Mouse (Mus musculus) cerebellum, postnatal 14 days (tissue): ENCODE measurements at regions not wholly inside any gene's neighbourhood (a gene's known extent, or its start where the extent isn't known, plus 50 kb on each side); places are given as distances from the start of the nearest gene placed in this dataset.
A peak's percentile ranks its signal among the peaks of the same experiment; 100 is the strongest.
"Not testable (repeated sequence)": the region's sequence is repeated elsewhere in the genome, so short reads cannot be mapped to it uniquely, and the experiment has no call there.

ENCODE experiments used
- DNase-seq, 2 experiments: peaks; one replicate each; pipeline ENCODE4 v3.0.0; 2021; ENCODE audit warnings: mixed read lengths in 2 of 2

DNA sequence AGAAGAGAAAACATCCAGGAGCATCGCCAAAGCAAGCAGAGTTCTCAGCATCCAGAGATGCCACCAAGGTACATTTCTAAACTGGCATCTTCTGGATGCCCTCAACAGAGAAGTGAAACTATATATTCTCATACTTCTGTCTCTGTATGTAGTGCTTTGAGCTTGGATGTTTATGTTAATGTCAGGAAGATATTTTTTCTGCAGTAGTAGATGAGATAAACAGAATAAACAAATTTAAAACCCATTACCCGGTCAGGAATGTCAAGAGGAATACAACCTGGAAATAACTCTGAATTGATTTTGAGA lies 847.5 kb downstream of the Ets1 start:
- no peak for DNase-seq

DNA sequence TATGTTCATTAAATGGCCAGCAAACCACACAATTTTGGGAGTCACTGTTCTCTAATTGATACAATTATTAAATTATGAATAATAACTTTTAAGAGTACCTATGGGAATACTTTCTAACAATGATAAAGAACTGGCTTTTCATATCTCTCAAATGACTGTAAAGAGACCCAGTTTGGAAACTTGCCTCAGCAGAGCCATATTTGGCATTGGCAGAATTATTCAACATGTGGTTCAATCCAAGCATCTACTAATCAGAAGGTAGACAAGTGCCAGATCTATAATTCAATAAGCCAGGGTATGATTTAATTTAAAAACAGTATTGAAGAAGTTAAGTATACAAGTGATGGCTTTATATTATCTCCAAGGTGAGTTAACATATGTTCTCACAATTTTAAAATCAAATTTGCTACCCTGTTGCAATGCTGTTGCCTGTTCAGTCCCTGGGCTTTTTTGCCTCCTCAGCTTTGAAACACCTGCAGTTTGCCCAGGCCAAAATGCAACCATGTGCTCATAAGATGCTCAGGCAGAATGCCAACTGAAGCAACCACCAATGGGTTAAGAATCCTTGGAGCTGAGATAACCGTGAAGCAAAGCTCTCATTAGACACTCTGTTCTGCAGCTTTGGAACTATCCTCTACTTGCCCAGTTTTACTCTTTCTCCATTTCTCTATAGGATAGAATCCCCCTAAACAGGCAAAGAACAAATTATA lies 897.2 kb downstream of the Ets1 start:
- DNase-seq = peak; percentile 25 to 41

DNA sequence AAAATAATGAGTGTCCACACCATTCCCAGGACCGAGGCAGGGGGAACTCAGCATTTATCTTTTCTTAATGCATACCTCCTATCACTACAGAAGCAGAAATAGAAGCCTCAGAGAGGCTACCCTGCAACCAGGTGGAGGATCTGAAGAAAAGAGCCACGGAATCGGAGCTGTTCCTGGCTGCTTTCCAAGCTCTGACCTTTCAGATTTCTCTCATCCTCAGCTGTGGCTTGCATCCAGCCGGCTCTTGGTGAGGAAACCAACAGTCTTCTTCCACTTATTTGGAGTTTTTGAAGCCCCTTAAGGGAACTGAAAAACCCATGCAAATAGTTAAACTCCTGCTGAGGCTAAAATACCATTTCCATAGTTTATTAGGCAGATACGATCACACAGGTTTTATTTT lies 907.3 kb downstream of the Ets1 start:
- peak; percentile 81 to 85 for DNase-seq

DNA sequence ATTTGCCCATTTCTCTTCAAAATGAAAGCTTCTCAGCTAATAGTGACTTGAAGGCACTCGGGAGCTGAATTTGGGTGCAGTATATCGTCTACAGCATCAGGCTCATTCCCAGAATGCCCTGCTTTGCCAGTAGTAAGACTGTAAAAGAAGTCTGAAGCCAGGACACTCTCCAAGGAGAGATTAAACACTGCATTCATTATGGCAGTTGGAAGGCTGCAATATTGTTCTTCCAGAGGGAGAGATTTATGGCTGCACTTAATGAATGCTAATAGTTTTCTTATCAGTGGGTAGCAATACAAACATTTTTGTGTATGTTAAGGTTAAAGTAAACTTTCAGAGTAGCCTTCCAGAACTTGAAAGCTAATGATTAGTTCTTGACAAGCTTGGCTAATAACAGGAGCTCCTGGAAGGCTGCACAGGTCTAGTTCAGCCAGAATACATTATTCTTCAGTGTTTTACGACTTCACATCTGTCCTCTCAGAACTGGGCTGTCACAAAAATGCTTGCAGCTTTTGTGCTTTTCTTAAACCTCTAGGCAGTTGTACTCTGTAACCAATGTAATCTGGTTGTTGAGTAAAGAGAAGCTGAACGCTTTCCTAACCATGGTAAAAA lies 910.2 kb downstream of the Ets1 start:
- DNase-seq = no peak

DNA sequence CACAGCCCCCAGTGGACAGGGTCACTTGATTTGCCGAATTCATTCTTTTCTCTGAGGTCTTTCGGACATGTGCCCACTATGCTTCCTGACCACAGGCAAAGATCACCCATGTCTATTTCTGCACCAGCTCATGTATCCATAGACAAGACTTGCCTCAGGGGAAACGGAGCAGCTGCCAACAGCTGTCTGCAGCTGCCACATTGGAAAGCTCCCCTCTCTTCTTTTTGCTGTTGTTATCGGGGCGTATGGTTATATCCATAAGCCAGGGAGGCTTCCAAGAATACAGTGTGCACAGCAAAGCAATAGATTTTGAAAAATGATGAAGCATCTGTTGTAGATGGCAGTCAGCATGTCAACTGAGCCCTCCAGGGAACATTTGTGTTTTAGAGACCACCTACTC lies 913.4 kb downstream of the Ets1 start:
- no peak for DNase-seq

DNA sequence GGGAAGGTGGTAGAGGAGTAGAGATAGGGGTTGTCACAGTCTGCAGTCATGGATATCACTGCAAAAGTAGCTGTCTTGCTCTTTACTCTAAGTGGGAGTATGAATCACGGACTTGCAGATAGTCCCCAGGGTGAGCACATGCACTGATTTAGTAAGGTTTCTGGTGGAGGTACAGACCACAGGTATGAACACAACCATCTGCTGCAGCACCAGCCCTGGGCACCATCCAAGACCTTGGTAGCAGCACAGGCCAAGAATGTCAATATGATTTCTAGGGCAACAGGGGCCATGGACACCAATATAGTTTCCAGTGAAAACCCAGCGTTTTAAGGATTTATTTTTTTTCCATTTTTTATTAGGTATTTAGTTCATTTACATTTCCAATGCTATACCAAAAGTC lies 913.7 kb upstream of the Kirrel3 start:
- peak; percentile 77 to 83 for DNase-seq

DNA sequence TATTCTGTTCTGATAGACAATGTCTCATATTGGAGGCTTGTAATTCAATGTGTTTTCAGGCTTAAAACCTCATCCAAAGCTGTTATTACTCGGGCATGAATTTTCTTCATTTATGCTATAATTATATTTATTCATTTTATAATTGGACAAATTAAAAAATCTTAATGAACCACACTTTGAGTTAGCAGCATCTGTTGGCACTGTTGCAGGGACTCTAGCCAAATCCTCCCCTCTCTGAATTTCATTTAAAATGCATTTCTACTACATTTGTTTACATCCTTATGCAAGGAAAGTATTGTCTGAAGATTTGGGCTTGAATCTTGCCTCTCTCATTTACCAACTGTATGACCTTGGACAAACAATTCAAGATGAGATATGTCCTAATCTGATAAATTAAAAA lies 874.2 kb upstream of the Kirrel3 start:
- no peak for DNase-seq

DNA sequence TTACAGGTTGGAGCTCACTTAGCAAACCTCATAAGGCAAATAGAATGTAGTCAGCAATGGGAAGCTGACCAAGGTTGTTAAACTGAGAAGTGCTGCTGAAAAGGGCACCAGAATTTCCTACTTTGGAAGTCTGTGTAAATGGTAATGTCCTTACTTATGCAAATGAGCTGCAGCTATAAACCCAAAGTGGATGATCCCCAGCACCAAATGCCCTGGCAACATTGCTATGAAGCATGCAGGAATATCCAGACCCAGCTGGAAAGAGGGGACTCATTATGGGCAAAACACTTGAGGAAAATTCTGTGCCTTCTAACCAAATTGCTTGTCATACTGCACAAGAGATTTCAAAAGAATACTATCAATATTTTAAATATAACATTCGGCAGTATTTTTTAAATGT lies 861.3 kb upstream of the Kirrel3 start:
- DNase-seq = no peak

DNA sequence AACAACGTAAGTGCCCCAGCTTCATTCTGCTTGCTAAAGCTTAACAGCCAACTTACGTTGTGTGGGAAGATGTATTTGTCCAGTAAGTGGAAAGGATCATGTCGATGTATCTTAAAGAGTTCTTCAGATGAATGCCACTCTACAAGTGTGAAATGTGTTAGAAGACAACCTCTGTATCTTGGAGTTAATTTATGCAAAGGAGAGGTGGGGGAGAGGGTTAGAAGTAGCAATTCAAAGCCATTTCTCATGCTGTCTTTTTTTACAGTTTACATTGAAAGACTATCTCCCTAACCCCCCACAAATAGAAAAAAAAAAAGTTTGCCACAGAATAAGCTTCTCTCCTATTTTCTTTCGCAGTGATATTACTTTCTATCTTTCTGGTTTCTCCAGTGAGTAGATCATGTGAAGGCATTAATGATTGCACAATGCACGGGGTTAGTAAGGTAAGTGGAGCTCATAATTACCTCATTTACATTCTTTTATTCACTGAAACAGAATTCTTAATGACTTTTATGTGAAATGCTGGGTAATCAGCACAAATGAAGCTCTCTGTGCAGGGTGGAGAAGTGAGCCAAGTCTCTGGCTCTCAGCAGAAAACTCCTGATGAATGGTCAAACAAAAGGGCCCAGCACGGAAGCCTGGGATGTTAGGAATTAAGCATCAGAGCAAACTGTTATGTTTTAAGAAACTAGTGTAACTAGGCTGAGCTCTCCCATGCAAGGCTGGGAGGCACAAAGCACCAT lies 855.8 kb upstream of the Kirrel3 start:
- no peak for DNase-seq

DNA sequence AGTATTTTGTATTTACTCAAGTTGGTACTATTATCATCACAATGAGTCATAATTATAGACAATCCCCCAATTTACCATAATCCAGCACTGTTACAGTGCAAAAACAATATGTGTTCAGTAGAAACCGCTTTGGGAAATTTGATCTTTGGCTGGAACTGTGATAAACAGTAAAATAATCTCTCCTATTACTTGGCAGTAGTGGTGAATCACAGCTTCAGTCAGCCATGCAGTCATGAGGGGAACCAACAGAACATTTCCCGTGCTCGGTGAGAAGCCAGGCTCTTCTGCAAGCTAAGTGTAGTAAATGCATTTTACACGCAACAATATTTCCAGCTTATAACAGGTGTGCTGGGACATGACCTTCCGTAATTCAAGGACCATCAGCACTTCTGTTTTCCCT lies 822.7 kb upstream of the Kirrel3 start:
- DNase-seq = no peak

DNA sequence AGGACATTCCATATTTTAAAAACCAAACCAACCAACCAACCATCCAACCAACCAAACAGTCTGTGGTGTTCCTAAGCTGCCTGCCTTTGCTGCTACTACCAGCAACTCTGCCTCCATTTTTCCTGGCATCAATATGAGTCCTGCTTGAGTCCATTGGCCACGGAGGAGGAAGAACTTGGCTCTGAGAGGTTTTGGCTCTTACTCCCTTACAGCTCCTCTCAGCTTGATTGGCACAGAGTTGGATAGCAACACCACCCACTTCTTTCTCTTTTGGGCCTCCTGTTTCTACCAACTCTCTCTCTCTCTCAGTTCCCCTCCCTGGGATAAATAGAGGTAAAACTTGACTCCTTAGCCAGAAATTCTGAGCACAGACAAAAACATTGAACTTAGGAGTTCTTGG lies 804.6 kb upstream of the Kirrel3 start:
- DNase-seq = peak; percentile 77 to 88

DNA sequence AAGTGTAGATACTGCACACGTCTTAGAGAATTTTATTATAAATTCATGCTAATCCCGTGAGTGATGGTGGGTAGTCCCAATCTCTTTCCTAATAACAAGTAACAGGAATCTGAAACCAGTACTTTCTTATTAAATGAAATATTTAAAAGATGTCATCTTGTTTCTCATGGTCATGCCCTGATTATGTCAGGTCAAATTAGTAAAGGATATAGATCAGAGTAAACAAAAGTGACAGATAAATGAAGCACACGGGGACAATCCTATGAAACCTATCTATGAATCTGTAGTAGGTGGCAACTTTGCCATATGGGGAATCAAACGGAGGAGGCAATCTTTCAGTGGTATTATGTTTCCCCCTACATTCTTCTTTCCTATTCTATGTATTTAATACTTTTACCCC lies 794.0 kb upstream of the Kirrel3 start:
- no peak for DNase-seq

DNA sequence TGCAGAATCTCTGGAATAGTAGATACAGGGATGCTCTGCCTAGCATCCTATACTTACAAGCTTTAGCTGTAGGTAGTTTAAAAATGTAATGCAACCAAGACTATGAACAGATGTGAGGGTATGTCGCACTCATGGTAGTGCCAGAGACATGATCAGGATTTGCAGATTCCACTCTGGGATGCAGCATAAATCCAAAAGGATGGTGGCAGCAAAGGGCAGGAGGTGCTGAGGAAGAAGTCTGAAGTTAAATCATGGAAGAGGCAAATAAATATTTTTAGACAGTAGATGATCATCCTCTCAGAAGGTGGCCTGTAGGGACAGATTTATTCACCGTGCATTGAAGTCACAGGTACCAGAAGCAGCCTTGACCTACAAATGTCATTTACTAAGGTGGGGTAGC lies 768.1 kb upstream of the Kirrel3 start:
- peak; percentile 14 to 20 for DNase-seq

DNA sequence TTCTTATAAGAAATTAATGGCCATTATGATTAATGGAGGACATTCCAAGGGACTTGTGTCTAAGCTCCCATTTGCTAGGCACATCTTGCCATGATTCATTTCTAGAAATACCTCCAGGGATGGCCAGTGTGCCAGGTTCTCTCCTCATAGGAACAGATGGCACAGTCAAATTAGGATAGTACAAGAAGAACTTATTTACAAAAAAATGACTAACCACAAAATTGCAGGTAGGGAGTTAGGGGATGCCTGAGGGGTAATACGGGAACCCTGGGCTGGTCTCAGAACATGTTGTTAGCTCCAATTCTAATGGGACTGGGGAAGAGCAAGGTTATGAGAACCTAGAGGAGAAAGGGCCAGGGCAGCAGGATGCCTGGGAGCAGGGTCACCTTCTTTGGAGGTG lies 760.9 kb upstream of the Kirrel3 start:
- DNase-seq = peak; percentile 12 to 61

DNA sequence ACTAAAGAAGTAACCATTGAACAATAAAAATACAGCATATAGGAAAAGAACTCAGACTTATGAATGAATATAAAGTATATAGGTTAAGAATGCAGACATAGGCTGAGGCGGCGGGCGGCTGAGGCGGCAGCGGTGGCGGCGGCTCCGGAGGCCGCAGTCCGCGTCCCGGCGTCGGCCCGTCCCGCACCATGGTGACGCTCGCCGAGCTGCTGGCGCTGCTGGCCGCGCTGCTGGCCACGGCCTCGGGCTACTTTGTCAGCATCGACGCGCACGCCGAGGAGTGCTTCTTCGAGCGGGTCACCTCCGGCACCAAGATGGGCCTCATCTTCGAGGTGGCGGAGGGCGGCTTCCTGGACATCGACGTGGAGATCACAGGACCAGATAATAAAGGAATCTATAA lies 757.6 kb upstream of the Kirrel3 start:
- not testable (repeated sequence) for DNase-seq

DNA sequence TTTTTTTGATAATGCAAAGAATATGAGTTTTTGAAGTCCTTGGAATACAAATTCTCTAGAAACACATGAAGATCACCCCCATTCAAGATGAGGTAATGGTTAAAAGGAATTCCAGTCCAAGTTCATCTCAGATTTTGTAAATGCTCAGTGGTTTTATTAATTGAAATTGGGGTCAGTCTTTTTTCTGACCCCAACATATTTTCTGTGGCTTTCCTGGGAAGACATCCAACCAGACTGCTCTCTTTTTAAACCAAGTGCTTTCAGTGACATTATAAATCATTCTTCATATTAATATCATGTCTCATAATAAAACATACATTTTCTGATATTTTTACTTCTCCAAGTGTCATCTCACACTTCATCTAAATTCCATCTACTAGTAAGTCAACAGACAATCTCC lies 725.0 kb upstream of the Kirrel3 start:
- DNase-seq = no peak

DNA sequence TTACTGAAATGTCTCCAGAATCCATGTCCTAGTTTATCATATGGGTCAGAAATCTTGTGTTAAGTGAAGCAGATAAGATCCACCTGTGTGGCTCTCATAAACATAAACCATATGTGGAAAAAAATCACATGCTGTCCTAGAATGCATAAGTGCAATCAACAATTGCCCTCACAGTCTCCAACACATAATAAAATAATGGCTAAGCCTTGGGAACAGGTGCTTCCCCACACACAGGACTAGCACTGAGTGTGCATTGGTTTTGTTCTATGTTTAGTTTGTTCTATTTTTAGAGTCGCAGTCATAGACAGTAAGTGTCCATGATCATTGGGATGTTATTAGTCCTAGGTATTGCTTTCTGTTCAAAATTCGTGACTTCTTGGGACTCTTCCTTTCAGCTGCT lies 719.5 kb upstream of the Kirrel3 start:
- DNase-seq = peak in 1 of 2 experiments; percentile 6

DNA sequence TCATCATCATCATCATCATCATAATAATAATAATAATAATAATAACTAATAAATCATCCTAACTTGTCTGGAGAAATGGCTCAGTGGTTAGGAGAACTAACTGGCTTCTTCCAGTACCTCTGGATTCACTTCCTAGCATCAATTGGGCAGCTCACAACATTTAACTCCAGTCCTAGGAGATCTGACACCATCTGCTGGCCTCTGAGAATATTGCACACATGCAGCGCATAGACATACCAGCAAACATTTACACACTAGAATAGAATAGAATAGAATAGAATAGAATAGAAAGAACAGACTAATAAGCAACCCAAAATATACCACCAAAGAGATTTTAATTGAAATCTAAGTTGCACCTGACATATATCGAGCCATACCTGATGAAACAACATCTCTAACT lies 715.9 kb upstream of the Kirrel3 start:
- DNase-seq = peak in 1 of 2 experiments; percentile 14

DNA sequence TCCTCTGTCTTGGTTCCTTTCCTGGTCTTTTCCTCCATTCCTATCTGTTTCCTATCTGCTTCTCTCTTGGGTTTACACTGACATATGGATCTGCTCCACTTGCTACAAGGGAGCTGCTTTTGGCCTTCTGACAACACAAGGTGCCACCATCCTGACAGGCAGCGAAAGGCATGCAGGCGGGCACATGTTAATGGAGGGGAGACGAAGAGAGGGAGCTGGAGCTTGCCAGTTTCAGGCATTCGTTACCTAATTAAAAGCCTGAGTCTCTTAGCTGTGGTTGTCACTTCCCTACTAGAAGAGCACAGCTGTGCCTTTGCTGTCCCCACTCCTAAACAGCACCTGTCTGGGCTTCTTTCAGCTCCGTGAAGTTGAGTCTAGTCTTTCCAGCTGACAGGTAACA lies 711.5 kb upstream of the Kirrel3 start:
- peak; percentile 20 to 24 for DNase-seq

DNA sequence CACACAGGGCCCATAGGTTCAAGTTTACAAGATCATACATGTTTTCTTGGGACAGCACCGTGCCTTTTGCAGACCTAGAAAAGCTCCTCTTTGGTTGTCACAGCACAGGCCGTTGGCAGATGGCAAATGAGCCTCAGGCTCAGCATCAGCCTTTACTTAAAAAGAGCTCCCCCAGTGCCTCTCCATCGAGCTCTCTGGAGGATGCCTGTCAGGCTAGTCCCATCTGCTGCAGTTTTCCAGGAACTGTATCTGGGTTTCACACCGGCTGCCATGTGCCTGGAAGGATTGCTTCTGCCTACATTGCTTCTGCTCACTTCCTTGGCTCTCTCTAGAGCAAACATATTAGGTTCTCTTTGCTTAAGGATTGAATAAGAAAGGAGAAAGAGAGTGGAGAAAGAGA lies 695.1 kb upstream of the Kirrel3 start:
- DNase-seq = peak; percentile 32 to 65

DNA sequence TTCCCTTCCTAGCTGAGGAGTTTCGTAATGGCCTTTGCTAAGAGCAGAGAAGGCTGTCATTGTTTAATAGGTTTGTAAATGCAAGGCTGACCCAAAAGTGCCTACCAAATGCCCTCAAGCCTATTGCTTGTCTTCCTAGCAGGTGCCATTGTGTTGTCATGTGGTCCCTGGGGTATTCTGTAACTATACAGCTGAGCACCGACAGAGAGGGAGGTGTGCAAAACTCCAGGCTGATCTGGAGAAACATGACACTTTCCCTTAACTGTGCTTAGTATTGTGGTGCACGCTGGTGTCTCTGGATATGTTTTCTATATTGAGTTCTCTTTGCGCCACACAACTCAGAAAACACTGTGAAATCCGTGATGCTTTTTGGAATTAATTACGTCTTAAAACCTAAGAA lies 685.4 kb upstream of the Kirrel3 start:
- no peak for DNase-seq

DNA sequence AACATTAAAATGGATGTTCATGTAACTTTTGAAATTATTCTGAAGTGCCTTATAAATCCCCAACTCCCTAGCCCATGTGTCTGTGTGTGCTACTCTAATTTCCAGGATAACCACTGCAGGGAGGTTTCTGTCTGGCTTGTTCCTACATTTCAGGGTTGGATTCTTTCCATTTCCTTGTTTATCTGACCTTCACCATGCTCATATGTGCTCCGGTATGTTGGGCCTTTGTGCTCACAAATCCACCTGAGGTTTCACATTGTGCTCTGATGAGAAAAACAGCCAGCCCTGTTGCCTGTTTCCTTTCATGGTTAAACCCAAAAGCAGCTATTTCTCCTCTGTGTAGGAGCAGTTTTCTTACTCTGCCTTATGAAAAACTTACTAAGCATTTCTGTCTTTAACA lies 684.9 kb upstream of the Kirrel3 start:
- DNase-seq = no peak

DNA sequence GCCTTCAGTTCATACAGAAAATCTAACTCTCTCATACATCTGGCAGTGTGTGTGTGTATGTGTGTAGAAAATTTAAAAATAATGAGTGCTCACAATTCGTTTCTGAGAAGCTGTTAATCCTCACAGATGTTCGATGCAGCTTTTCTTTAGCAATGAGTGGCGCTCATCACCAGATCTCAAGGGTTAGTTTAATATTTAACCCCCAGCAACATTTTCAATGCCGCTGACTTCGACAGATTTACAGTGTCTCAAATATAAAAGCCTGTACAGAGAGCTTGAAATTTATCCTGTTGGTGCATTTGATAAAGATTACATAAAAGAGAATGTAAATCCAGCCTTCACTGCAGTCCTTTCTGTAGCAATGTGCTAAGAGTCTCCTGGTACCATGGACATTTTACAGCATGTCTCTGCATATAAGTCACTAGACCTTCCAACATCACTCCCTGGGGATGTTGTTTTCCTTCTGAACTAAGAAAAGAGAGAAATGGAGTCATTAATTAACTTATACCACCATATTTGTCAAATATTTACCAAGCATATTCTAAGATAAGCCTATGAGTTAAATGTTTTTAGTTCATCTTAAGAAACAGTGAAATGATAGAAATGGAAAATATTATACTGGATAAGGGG lies 670.8 kb upstream of the Kirrel3 start:
- no peak for DNase-seq
